Mouse (Mus musculus) neural tube, embryonic 11.5 days (tissue): ENCODE results near the gene Crisp4. TPM values are rescaled to one million over a fixed set of nuclear protein-coding genes. Genes with fewer than 3 reads are reported as not detected.

Experiments
- ATAC-seq: fragments of 200-750 bp; cut with Nextera tagmentation; 2 replicates; pipeline ENCODE4 v1.8.0; 2017; ENCODE audit warnings: moderate number of reproducible peaks, mild to moderate bottlenecking, moderate TSS enrichment, moderate library complexity; ENCODE audit not compliant: insufficient read depth, low FRiP score, low TSS enrichment
- DNase-seq: peaks from one replicate; pipeline ENCODE4 v3.0.0-alpha.2; 2015; ENCODE audit warnings: low spot score
- H3K27ac ChIP-seq: fragments of 300-500 bp; sonication (generic); 2 replicates; pipeline ENCODE4 v1.5.1; 2014; ENCODE audit warnings: low read depth, mild to moderate bottlenecking, low read length
- H3K27me3 ChIP-seq: fragments of 300-500 bp; sonication (generic); 2 replicates; pipeline ENCODE4 v1.6.1; 2014; ENCODE audit warnings: mild to moderate bottlenecking, low read length, mixed read lengths; ENCODE audit not compliant: control insufficient read depth, insufficient read depth
- H3K36me3 ChIP-seq: fragments of 300-500 bp; sonication (generic); 2 replicates; pipeline ENCODE4 v1.6.1; 2014; ENCODE audit warnings: mild to moderate bottlenecking, low read length, moderate library complexity, mixed read lengths; ENCODE audit not compliant: control insufficient read depth, insufficient read depth
- H3K4me1 ChIP-seq: fragments of 300-500 bp; sonication (generic); 2 replicates; pipeline ENCODE4 v1.6.1; 2014; ENCODE audit warnings: low read length, mixed read lengths; ENCODE audit not compliant: control insufficient read depth, insufficient read depth
- H3K4me2 ChIP-seq: fragments of 300-500 bp; sonication (generic); 2 replicates; pipeline ENCODE4 v1.6.1; 2014; ENCODE audit warnings: low read depth, mild to moderate bottlenecking, moderate library complexity
- H3K4me3 ChIP-seq: fragments of 300-500 bp; sonication (generic); 2 replicates; pipeline ENCODE4 v1.5.1; 2014; ENCODE audit warnings: low read depth, low read length
- H3K9ac ChIP-seq: fragments of 300-500 bp; sonication (generic); 2 replicates; pipeline ENCODE4 v1.6.1; 2014; ENCODE audit warnings: mild to moderate bottlenecking, low read length
- H3K9me3 ChIP-seq: fragments of 300-500 bp; sonication (generic); 2 replicates; pipeline ENCODE4 v1.6.1; 2016; ENCODE audit warnings: low read length; ENCODE audit not compliant: control insufficient read depth
- WGBS: fragments of 180-500 bp; shearing (Covaris S2); extraction: QIAGEN DNeasy Blood & Tissue Kit; methylation state at CpG from one replicate; pipeline ENCODE4 v1.1.7; 2014; 5-methylcytosine and 5-hydroxymethylcytosine counted together
- polyA plus RNA-seq: library from polyadenylated mRNA; unstranded; fragments of >200 nt; fragmentation: Nextera tagmentation; extraction: Ambion mirVana; gene quantifications from 2 replicates; pipeline ENCODE4 v1.2.1, GENCODE M21; 2014

The Crisp4 gene
- polyA plus RNA-seq: not detected in 2 replicates

DNA sequence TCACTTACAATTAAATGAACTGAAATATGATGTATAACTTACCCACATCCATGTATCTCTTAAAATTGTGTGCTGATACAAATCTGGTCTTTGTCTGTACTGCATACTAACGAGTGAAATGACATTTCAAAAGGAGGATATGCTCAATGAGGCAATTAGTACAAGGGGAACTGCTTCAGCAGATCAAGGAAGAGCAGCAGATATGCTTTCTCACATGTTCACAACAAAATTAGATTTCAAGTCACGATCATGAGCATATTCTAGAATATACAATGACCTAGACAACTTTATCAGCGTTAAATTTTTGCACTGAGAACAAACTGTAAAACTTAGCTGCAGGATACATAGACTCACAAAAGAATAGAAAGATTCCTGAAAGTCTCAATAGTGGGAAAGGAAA lies at the start of gene Crisp4:
Gene Crisp4, minus strand, starts transcription at position 101 of the 400 bp plus-strand sequence.
- 83% methylated on average over 3 of the region's 3 CpGs for WGBS
- Histone ChIP-seq H3K4me3 (no peak within 1 kb of the TSS), H3K9me3 (no peaks in the 10 kb centered on the region), H3K36me3 (no peaks in the 10 kb centered on the region), H3K27ac (no peak within 1 kb of the TSS), H3K9ac (no peak within 1 kb of the TSS), H3K27me3 (no peaks in the 10 kb centered on the region), H3K4me1 (no peaks in the 10 kb centered on the region), H3K4me2 (no peak within 1 kb of the TSS)
- ATAC-seq (no peak), DNase-seq (no peak)

DNA sequence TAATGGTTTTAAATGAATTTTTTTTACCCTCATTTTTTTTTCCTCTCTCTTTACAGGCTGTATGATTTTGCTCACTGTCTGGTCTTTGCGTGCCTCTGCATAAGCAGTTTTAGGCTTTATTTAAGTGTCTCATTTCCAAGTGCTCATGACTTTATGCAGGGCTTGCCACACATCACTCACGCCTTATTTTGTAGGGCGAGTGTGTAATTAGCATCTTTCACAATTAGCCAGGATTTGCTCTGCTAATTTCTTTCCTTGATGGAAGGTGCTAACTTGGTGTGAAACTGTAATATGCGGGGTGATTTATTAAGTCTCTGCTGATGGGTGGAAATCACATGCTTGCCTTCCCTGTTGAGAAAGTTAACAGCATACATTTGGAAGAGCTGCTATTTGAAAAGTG lies 46.0 kb upstream of the Crisp4 start:
- H3K9ac ChIP-seq: no peak overlapping the region
- H3K36me3 ChIP-seq: no peaks in the 10 kb centered on the region
- H3K27ac ChIP-seq: no peak overlapping the region
- no peak overlapping the region for H3K4me3 ChIP-seq
- no peaks in the 10 kb centered on the region for H3K27me3 ChIP-seq
- no peak overlapping the region for H3K4me2 ChIP-seq
- 30% methylated on average over 4 of the region's 4 CpGs for WGBS
- H3K9me3 ChIP-seq: no peaks in the 10 kb centered on the region; the same call in 1 of the 2 replicates
- no peaks in the 10 kb centered on the region for H3K4me1 ChIP-seq
- no peak for ATAC-seq
- DNase-seq: no peak

DNA sequence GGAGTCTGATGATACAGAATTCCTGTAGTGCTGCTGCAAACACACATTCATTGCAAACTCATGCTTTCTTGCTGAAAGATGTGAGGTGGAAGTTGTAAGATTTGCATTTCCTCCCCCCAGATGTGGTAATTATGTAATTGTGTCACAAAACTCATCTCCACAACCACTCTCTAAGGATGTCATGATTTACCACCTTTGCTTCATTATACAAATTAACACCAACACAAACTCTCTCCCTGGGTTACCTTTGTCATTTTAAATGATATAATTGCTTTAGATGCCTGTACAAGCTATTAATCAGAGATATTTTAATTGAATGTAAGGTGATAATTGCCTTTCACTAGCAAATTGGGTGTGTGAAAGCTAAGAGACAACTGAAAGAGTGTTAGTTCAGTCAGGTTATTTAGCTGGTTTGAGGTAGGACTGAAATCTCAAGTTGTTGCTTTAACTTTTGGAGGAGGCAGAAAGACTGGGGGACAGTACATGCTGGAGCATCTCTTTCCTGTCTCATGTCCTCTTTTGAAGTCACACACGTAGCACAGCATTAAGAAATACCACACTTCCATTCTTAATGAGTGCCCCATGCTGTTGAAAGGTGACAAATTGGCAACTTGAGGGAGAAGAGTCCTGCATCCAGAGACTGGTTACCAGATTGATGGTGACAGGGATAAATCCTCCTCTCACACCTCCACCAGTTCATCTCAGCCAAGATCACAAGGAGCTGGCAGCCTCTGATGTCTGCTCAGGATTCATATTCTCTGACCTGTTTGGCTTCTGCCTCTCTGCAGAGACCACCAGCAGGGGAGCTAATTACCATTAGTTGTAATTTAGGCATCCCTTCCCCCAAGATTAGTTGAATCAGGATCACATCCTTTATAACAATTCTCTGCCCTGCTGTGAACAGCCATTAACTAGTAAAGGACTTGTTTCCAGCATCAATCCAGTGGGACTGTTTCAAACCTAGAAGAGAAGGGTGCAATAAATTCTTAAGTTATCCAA lies 45.3 kb upstream of the Crisp4 start:
- DNase-seq: no peak

DNA sequence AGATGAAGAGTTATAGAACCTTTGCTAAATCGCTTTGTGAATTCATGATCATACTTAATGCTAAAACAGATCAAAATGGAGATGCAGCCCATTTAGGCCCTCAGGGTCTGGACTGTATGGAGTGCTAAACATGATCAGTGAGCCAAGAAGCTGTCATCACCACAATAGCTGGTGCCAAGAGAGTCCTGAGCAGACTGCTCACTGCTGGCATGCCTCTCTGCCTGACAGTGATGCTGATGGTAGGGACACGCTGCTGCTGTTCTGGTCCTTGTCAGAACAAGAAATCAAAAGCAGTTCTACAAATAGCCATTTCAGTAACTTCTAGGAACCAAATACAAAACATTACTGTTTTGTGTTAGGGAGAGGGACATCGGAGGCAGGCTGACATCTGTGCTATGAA lies 35.5 kb upstream of the Crisp4 start:
- Histone ChIP-seq H3K9ac (no peak overlapping the region), H3K27ac (no peak overlapping the region), H3K27me3 (no peaks in the 10 kb centered on the region), H3K4me1 (no peaks in the 10 kb centered on the region), H3K4me3 (no peak overlapping the region), H3K36me3 (no peaks in the 10 kb centered on the region), H3K9me3 (no peaks in the 10 kb centered on the region), H3K4me2 (no peak overlapping the region)
- ATAC-seq (no peak), DNase-seq (no peak)
- 89% methylated on average over 3 of the region's 3 CpGs for WGBS

More for the DNA sequence above, 45.3 kb upstream of the Crisp4 start:
- H3K4me1 ChIP-seq: no peaks in the 10 kb centered on the region
- no peak overlapping the region for H3K27ac ChIP-seq
- ATAC-seq: no peak
- no peak overlapping the region for H3K9ac ChIP-seq
- H3K36me3 ChIP-seq: no peaks in the 10 kb centered on the region
- no peaks in the 10 kb centered on the region; the same call in 1 of the 2 replicates for H3K9me3 ChIP-seq
- H3K4me2 ChIP-seq: no peak overlapping the region
- no peak overlapping the region for H3K4me3 ChIP-seq
- H3K27me3 ChIP-seq: no peaks in the 10 kb centered on the region
- 0% methylated on average over 1 of the region's 1 CpGs for WGBS

DNA sequence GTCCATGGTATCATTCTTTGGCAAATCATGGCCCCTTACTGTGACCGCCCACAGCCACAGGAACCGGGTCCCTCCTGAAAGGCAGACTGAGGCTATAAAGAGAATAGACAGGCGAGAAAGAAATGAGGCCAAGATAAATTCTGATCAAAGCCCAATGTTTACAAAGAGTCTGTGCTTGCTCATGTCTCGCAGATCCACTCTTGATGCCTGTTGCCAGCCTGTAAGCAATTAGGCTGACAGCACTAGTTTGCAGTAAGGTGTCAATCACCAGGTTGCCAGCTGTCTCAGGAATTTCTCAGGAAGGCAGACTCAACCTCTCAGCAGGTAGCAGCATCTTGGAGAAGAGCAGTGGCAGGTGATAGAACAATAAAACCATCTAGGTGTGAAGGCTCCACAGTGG lies 24.9 kb upstream of the Crisp4 start:
- Histone ChIP-seq H3K27ac (no peak overlapping the region), H3K4me1 (no peaks in the 10 kb centered on the region), H3K4me3 (no peak overlapping the region), H3K9ac (no peak overlapping the region), H3K4me2 (no peak overlapping the region), H3K27me3 (no peaks in the 10 kb centered on the region), H3K36me3 (no peaks in the 10 kb centered on the region), H3K9me3 (no peaks in the 10 kb centered on the region)
- no peak for ATAC-seq
- no peak for DNase-seq
- 74% methylated on average over 4 of the region's 4 CpGs for WGBS

DNA sequence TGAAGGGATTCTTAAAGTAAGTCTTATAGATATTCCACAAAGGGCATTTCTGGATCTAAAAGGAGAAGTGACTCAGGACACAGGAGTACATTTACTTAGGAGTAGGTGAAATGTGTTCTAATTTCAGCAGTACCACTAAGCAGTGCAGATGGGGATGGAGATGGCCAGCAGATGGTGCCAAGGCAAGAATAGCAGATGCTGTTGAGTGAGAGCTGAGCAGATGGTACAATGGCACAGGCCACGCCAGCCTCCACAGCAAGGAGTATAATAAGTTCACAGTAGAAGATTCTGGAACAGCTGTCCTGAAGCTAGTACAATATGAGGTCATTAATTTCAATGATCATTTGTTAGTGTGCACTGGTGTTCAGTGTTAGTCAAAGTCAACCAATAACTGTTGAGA lies 22.6 kb upstream of the Crisp4 start:
- Histone ChIP-seq H3K27me3 (no peaks in the 10 kb centered on the region), H3K9me3 (no peaks in the 10 kb centered on the region), H3K4me3 (no peak overlapping the region), H3K27ac (no peak overlapping the region), H3K4me2 (no peak overlapping the region), H3K4me1 (no peaks in the 10 kb centered on the region), H3K9ac (no peak overlapping the region), H3K36me3 (no peaks in the 10 kb centered on the region)
- DNase-seq (peak; percentile 11), ATAC-seq (peak; percentile 60; the same call in 1 of the 2 replicates)
- WGBS: 67% methylated on average over 1 of the region's 1 CpGs

DNA sequence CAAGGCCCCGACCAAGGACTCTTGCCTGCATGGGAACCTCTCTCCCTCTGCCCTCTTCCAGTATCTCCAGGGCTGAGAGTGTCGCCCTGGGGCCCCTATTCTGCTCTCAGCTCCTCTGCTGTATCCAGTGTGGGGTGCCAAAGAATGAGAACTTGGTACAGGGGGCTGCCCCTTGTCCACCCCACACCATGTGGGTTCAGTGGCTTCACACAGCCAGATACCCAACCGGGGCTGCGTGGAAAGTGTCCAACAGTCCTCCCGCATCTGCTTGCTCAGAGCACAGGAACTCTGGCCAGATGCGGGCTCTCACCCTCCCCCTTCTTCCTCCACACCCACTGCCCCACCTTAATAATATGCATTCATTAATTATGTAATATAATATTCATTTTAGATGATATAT lies 13.4 kb upstream of the Crisp4 start:
- no peaks in the 10 kb centered on the region for H3K4me1 ChIP-seq
- 86% methylated on average over 6 of the region's 6 CpGs for WGBS
- H3K4me2 ChIP-seq: no peak overlapping the region
- no peak for ATAC-seq
- no peaks in the 10 kb centered on the region for H3K36me3 ChIP-seq
- no peaks in the 10 kb centered on the region for H3K27me3 ChIP-seq
- no peak overlapping the region for H3K27ac ChIP-seq
- H3K9me3 ChIP-seq: no peaks in the 10 kb centered on the region
- no peak for DNase-seq
- H3K9ac ChIP-seq: no peak overlapping the region
- no peak overlapping the region for H3K4me3 ChIP-seq

DNA sequence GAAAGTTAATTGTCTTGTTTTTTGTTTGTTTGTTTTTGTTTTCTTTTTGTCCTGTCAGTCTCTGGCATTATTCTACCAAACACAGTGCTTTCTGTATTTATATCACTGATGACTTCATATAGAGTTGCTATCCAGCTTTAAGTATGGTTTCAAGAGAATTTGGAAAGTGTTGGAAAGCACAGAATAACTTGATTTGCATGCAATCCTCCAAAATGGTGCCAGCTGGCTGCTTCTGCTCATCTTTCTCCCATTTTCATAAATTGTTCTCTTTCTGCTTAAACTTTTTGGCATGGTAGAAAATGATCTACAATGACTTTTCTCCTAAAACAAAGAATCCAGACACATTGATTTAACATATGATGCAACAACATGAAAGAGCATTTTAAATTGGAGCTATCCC lies 2.5 kb upstream of the Crisp4 start:
- DNase-seq: no peak
- no peak overlapping the region for H3K27ac ChIP-seq
- no peaks in the 10 kb centered on the region for H3K9me3 ChIP-seq
- no peak overlapping the region for H3K4me2 ChIP-seq
- no peak for ATAC-seq
- H3K9ac ChIP-seq: no peak overlapping the region
- H3K27me3 ChIP-seq: no peaks in the 10 kb centered on the region
- H3K36me3 ChIP-seq: no peaks in the 10 kb centered on the region
- H3K4me3 ChIP-seq: no peak overlapping the region
- H3K4me1 ChIP-seq: no peaks in the 10 kb centered on the region

DNA sequence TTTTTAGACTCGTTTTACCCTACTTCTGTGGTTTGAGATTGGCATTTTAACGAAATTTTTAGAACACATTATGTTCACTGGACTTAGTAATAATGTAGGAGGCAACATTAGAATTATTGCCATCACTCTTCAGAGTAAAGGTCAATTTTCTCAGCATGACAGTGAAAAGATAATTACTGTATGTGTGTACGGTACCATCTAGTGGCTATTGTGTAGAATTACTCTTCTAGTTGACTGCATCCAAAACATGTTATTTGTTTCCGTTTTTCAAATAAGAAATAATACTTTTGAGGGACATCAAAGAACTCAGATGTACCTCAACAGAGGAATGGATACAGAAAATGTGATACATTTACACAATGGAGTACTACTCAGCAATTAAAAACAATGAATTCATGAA lies 14.0 kb downstream of the Crisp4 start:
- Histone ChIP-seq H3K9ac (no peak overlapping the region), H3K4me3 (no peak overlapping the region), H3K27me3 (no peaks in the 10 kb centered on the region), H3K27ac (no peak overlapping the region), H3K4me1 (no peaks in the 10 kb centered on the region), H3K36me3 (no peaks in the 10 kb centered on the region), H3K4me2 (no peak overlapping the region), H3K9me3 (no peaks in the 10 kb centered on the region)
- DNase-seq (no peak), ATAC-seq (no peak)
- WGBS: 59% methylated on average over 4 of the region's 4 CpGs
